Mouse (Mus musculus) T-helper 1 cell (primary cell): ENCODE data around the gene Focad.
"Not testable (repeated sequence)": the region's sequence is repeated elsewhere in the genome, so short reads cannot be mapped to it uniquely, and the experiment has no call there.

Source experiments
- in situ Hi-C: fragments of 300-600 bp; cut with MboI, MseI; formaldehyde crosslinking; loops from one replicate; pipeline ENCODE4 v1.15.1; 2025; ENCODE audit warnings: high pct_unique_total_duplicates

Focad gene

GRCm38 (mm10) chr4:88390036-88390435 lies 295.6 kb downstream of the Focad start:
- in situ Hi-C loops: no loop called here

DNA sequence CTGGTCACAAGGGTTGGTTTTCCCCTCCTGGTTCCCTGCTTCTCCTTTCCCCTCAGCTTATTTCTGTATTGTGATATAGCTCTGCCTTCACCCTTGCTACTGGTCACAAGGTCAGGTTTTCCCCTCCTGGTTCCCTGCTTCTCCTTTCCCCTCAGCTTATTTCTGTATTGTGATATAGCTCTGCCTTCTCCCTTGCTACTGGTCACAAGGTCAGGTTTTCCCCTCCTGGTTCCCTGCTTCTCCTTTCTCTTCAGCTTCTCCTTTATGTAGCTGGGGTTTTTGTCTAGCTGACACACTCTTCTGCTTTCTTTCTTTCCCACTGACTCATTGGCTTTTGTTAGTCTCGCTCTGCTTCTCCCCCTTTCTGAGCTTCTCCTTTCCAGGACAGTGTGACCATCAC lies 296.2 kb downstream of the Focad start:
- in situ Hi-C loops: not testable (repeated sequence)

DNA sequence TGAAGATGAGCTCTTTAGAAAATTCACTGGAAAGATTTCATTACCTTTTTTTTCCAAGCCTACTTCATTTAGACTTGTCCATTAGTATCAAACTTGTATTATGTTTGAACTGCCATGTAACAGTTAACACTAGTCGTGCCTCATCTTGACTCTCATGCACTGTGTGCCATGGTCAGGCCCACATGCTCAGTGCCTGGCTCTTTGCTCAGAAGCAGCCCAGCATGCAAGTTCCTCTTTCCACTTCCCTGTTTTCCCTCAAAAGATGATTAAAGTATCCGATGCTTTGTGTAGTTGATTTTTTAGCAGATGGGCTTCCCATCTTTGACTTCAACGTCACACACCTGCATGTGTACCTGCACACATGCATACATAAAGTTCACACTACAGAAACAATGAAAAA lies 301.3 kb downstream of the Focad start:
- in situ Hi-C loops: no loop called here

- in situ Hi-C loops: no loop called here
Observed at GRCm38 (mm10) chr4:88396995-88397521, 302.6 kb downstream of the Focad start.

DNA sequence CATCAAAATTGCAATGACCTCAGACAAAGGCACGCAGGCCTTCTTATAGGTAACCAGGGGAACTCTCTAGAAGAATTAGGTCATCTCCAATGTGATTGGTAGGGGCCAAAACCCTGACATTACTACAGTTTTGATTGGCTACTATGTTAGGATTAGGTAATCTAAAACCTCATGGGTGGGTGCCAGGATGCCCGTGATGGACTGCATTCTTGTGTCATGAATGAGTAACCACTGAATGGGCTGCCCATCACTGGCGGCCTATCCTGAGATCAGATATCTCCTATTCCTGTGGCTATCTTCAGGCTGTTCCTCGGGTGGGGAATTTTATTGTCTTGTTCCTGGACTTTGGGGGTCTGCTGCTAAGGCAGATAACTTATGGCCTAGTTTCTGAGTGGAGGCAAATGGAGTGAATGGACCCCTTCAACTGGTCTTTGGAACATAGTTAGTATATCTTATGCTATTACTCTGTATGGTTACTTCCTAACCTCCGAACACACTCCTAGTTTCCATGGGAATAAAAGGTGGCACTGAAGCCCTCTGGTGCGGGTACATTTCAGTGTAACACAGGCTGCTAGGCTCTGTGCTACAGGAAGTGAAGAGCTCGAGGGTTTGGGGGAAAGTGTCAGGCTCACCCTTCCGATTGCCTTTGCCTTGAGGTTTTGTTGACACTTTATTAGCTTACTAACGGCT lies 306.0 kb downstream of the Focad start:
- in situ Hi-C loops: no loop called here

DNA sequence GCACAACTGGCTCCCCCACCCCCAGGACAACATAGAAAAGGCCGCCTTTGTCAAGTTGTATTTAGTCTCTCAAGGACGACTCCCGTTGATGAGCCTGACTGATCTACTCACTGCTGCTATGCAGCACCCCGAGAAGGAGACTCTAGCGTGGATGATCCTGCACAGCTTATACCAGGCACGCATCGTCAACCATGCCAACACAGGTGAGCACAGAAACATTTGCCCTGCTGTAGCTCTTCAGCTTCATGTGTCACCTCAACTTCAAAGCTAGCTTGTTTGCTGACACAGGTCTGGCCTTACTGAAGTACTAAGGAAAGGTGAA lies 306.5 kb downstream of the Focad start:
- in situ Hi-C loops: no loop called here

DNA sequence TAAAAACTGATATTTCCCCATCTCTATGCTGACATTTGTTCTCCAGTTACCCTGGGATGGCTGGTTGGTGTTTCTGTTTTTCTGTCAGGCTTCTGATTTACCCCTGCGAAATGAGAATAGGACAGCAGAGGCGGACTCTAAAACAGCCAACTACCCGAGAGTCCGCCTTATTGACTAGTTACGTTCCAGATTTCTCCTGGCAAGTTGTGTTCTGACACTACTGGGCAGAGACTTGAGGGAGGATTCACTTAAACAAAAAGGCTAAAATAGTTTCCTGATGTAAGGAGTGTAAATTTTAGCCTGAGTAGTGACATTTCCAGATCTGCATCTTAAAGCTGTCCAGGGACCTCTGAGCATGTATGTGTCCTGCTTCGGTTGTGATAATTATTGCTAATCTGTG lies 308.5 kb downstream of the Focad start:
- in situ Hi-C loops: no loop called here

GRCm38 (mm10) chr4:88406887-88407696 lies 312.7 kb downstream of the Focad start:
- in situ Hi-C loops: no loop called here

GRCm38 (mm10) chr4:88409279-88409678 lies 314.9 kb downstream of the Focad start:
- in situ Hi-C loops: no loop called here

- in situ Hi-C loops: no loop called here
Observed at GRCm38 (mm10) chr4:88412331-88412730, 317.9 kb downstream of the Focad start.

DNA sequence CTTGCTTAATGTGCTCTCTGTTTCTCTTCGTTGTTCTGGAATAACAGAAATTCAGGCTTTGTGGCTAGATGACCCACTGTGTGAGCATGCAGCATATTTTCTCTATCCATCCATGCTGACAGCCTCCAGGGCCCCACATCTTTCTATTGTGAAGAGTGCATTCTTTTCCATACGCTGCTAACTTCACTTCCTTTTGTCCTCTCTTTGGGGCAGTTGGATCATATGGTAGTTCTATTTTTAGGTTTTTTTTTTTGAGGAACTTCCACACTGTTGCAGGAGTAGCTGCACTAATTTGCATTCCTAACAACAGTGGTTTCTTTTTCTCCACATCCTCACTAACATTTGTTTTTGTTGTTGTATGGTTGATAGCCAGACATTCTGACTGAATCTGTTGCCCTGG lies 320.6 kb downstream of the Focad start:
- in situ Hi-C loops: no loop called here

DNA sequence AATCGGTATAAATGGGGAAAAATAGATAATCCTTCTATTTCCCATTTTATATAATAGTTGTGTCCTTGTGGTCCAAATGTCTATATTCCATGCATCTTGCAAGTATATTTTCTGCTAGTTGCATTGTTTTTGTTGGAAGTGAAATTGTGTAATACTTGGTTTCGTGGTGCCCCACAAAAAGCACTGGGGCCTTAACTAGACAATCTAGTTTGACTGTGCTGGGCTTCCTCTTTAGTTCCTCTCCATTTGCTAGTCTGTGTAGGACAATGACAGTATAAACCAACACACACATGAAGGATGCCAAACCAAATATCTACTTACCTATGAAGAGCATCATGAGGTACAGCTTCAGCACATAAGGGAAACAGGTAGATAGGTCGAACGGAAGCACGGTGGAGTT lies 324.9 kb downstream of the Focad start:
- in situ Hi-C loops: no loop called here

DNA sequence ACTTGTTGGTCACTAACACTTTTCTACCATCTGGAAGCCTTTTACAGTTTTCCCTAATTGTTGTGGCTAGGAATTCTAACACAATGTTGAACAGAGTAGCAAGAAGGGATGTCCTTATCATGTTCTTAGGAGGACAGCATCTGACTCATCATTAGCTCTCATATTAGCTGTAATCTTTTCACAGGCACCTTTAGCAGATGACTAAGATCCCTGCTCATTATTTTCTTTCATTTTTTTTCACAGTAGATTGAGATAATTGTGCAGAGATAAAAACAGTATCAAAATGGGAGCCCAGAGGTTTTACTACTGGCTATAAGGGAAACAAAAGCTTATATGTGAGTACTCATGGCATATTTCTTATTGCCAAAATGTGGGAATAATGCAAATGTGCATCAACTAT lies 330.1 kb downstream of the Focad start:
- in situ Hi-C loops: no loop called here

DNA sequence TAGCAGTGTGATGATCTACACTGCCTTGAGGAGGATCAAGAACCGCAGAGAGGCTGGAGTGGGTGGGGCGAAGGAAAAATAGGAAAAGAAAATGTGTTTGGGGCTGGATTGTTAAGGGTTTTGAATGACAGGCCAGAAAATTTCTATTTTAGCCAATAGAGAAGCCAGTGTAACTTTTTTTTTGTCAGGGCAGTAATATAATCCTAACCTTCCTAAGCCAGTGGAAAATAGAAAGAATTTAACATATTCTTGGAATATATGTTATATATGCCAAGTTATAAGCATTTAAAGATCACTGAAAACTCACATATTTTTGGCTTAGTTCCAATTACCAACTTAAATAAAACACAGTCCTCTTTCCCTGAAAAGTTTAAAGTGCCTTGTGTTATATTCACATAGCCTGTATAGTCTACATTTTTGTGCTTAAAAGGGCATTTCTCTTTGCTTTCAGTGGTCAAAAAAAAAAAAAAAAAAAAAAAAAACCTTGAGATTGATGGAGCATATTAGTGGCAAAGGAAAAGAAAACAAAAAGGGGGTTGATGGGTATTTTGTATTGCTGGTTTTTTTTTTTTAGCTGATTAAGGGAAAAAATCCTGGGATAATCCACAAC lies 333.3 kb downstream of the Focad start:
- in situ Hi-C loops: no loop called here

DNA sequence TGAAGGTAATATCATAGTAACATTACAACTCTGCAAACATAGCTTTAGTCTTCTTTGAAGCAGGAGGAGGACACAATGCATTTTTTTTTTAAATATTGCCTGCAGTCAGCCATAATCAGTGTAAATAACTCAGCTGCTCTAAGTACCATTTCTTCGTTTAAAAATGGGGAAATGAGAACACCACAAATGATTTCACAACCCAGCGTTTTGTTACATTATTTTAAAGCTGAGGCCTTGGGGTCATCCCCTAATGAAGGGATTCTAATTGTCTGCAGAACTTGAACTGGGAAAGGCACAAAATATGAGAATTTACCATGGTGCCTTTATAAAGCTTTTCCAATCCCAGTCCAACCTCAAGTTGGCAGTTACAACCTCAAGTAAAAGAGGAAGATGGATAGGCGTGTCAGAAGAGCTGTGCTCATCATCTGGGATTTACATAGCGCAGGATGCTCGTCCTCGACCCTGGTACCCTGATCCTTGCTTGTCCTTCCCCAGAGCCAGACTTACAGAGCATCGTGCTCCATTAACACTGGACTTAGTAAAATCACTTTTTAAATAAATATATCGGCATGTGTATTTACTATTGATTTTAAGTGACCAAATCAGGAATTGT lies 338.1 kb downstream of the Focad start:
- in situ Hi-C loops: no loop called here

GRCm38 (mm10) chr4:88436593-88437165 lies 342.2 kb downstream of the Focad start:
- in situ Hi-C loops: no loop called here

DNA sequence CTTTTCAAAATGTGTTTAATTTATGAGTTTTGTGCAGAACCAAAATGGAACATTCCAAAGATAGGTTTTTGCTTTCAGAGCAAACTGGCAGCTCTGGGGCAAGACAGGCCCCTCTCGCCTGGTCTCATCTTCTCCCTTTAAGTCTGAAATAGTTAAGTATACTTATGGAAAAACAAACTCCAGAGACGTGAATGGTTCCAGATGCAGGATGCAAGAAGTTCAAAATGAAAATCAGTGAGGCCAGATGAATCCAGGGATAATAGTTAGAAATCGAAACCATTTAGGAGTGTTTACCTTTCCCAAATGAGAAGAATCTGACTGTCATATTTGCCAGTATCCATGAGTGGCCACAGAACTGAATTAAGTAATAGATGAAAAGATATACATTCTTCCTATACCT lies 342.7 kb downstream of the Focad start:
- in situ Hi-C loops: no loop called here

DNA sequence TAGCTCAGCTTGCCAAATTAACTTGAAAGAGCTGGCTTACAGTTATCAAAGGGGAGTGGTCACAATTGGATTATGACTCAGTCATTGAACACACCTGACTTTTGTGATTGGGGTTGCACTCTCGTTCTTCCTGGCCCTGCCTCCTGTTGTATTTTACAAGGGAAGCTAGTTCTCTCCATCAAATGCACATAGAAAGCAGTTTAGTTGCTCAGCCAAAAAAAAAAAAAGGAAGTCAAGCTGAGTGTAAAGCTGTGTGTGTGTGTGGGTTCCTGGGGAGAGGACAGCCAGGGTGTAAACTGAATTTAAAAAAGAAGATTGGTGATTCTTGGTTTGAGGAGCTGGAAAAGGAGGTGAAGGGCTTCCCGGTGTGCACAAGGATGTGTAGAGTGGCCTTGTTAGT lies 343.5 kb downstream of the Focad start:
- in situ Hi-C loops: no loop called here

- in situ Hi-C loops: no loop called here
Observed at GRCm38 (mm10) chr4:88438326-88438989, 344.0 kb downstream of the Focad start, which contains the start of gene Hacd4. Hacd4 (minus strand) TSS chr4:88438928.

DNA sequence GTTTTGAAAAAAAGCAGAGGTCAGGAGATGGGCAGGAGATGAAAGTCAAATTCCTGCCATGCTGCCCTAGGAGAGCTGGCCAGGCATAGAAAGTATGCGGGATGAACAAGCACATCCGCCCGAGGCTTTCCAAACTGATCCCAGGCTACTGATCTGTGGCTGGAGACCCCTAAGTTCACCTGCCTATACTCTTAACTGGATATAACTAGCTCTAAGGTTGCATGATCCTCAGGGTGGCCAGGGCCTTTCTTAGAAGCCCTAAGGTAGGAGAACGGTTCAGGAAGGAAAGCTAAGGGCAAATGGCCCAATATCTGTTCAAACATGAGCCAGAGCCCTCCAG lies 344.5 kb downstream of the Focad start:
- in situ Hi-C loops: no loop called here

GRCm38 (mm10) chr4:88439669-88440123 lies 345.3 kb downstream of the Focad start:
- in situ Hi-C loops: no loop called here
